Mouse (Mus musculus) CH12.LX (cell line): Measurements from ENCODE around the gene Sema4g. TPM values are rescaled to one million over a fixed set of nuclear protein-coding genes. Genes with fewer than 3 reads are reported as not detected.

Source experiments
- DNase-seq: peaks from one replicate; pipeline ENCODE4 v3.0.0-alpha.2; 2013; ENCODE audit errors: extremely low read depth
- H3K27ac ChIP-seq: 2 replicates; pipeline ENCODE4 v1.5.1; 2012; ENCODE audit warnings: low read depth, mild to moderate bottlenecking, control low read depth, moderate library complexity; ENCODE audit not compliant: insufficient read depth
- H3K27me3 ChIP-seq: replicated peaks from 2 replicates; pipeline ENCODE3; 2012; ENCODE audit warnings: inconsistent platforms
- H3K36me3 ChIP-seq, 2 experiments: replicated peaks in 1 of 2; 2 replicates each; pipeline versions ENCODE3 to v1.6.1; 2012; ENCODE audit warnings: inconsistent platforms in 1 of 2, low read length in 1 of 2, mild to moderate bottlenecking in 1 of 2, mixed read lengths in 1 of 2, moderate library complexity in 1 of 2; ENCODE audit not compliant: control insufficient read depth in 1 of 2, insufficient read depth in 1 of 2
- H3K4me1 ChIP-seq, 2 experiments: 2 replicates each; pipeline ENCODE4 v1.6.1; 2012; ENCODE audit warnings: inconsistent platforms in 1 of 2, moderate library complexity in 1 of 2; ENCODE audit not compliant: insufficient read depth in 2 of 2, control insufficient read depth in 1 of 2
- H3K4me2 ChIP-seq: 2 replicates; pipeline ENCODE4 v1.6.1; 2012; ENCODE audit warnings: low read depth, mild to moderate bottlenecking, control low read depth; ENCODE audit not compliant: poor library complexity, insufficient read depth, severe bottlenecking
- H3K4me3 ChIP-seq, 3 experiments: fragments of 150-350 bp in 1 of 3; sonication (generic) in 1 of 3; replicated peaks in 1 of 3; 2 replicates each; pipeline versions ENCODE3 to v1.5.1; 2011 to 2012; ENCODE audit warnings: low read depth in 2 of 3, low read length in 2 of 3, mild to moderate bottlenecking in 2 of 3, moderate library complexity in 2 of 3, control low read depth in 1 of 3, improper control_type of control experiment in 1 of 3, inconsistent platforms in 1 of 3, mixed read lengths in 1 of 3; ENCODE audit not compliant: poor library complexity in 1 of 3
- H3K79me2 ChIP-seq: replicated peaks from 2 replicates; pipeline ENCODE4 v1.6.1; 2012; ENCODE audit warnings: mild to moderate bottlenecking, moderate library complexity; ENCODE audit not compliant: control insufficient read depth, poor library complexity, insufficient read depth, severe bottlenecking; ENCODE audit errors: extremely low read depth
- H3K9ac ChIP-seq: 2 replicates; pipeline ENCODE4 v1.6.1; 2012; ENCODE audit warnings: low read depth, mild to moderate bottlenecking, control low read depth, moderate library complexity; ENCODE audit not compliant: insufficient read depth
- H3K9me3 ChIP-seq: replicated peaks from 2 replicates; pipeline ENCODE3; 2012; ENCODE audit warnings: low read length, inconsistent platforms, mixed read lengths
- BHLHE40 ChIP-seq: IDR thresholded peaks from 2 replicates; pipeline ENCODE4 v1.6.1; 2011; ENCODE audit warnings: mild to moderate bottlenecking, low read depth, low read length, improper control_type of control experiment
- CHD1 ChIP-seq: IDR thresholded peaks from 2 replicates; pipeline ENCODE4 v1.6.1; 2012; ENCODE audit warnings: low read depth, low read length, improper control_type of control experiment, inconsistent platforms
- CHD2 ChIP-seq: IDR thresholded peaks from 2 replicates; pipeline ENCODE4 v1.6.1; 2011; ENCODE audit warnings: low read length, improper control_type of control experiment
- CTCF ChIP-seq, 2 experiments: IDR thresholded peaks in 1 of 2; conservative IDR thresholded peaks in 1 of 2; 2 replicates each; pipeline ENCODE4 v1.5.1; 2011 to 2012; ENCODE audit warnings: low read depth in 2 of 2, low read length in 2 of 2, improper control_type of control experiment in 1 of 2, inconsistent platforms in 1 of 2, mild to moderate bottlenecking in 1 of 2, moderate library complexity in 1 of 2
- E2F4 ChIP-seq: IDR thresholded peaks from 2 replicates; pipeline ENCODE4 v1.6.1; 2011; ENCODE audit warnings: low read depth, low read length, improper control_type of control experiment; ENCODE audit not compliant: insufficient replicate concordance
- ELF1 ChIP-seq: IDR thresholded peaks from 2 replicates; pipeline ENCODE4 v1.6.1; 2014; ENCODE audit warnings: low read depth, mild to moderate bottlenecking, inconsistent platforms, low read length, improper control_type of control experiment
- EP300 ChIP-seq: IDR thresholded peaks from 2 replicates; pipeline ENCODE4 v1.6.1; 2011; ENCODE audit warnings: low read length, improper control_type of control experiment
- GABPA ChIP-seq: IDR thresholded peaks from 2 replicates; pipeline ENCODE4 v1.6.1; 2012; ENCODE audit warnings: low read depth, low read length, improper control_type of control experiment, inconsistent platforms; ENCODE audit not compliant: insufficient replicate concordance
- HCFC1 ChIP-seq: IDR thresholded peaks from 2 replicates; pipeline ENCODE4 v1.6.1; 2012; ENCODE audit warnings: low read depth, mild to moderate bottlenecking, inconsistent platforms, low read length, improper control_type of control experiment
- IRF4 ChIP-seq: IDR thresholded peaks from 2 replicates; pipeline ENCODE4 v1.6.1; 2014; ENCODE audit warnings: low read depth, mild to moderate bottlenecking, inconsistent platforms, low read length, improper control_type of control experiment
- JUND ChIP-seq: conservative IDR thresholded peaks from 2 replicates; pipeline ENCODE4 v1.6.1; 2011; ENCODE audit warnings: low read depth, low read length, improper control_type of control experiment
- MAFK ChIP-seq: IDR thresholded peaks from 2 replicates; pipeline ENCODE4 v1.6.1; 2011; ENCODE audit warnings: low read length, improper control_type of control experiment; ENCODE audit not compliant: insufficient replicate concordance
- MAX ChIP-seq: IDR thresholded peaks from 2 replicates; pipeline ENCODE4 v1.6.1; 2011; ENCODE audit warnings: low read length, improper control_type of control experiment
- MAZ ChIP-seq: IDR thresholded peaks from 2 replicates; pipeline ENCODE4 v1.6.1; 2012; ENCODE audit warnings: low read depth, mild to moderate bottlenecking, inconsistent platforms, low read length, improper control_type of control experiment, moderate library complexity
- MEF2A ChIP-seq: IDR thresholded peaks from 2 replicates; pipeline ENCODE4 v1.6.1; 2014; ENCODE audit warnings: low read depth, mild to moderate bottlenecking, inconsistent platforms, low read length, improper control_type of control experiment, borderline replicate concordance
- MYC ChIP-seq: IDR thresholded peaks from 2 replicates; pipeline ENCODE4 v1.6.1; 2011; ENCODE audit warnings: low read depth, mild to moderate bottlenecking, improper control_type of control experiment, low read length
- NRF1 ChIP-seq: IDR thresholded peaks from 2 replicates; pipeline ENCODE4 v1.6.1; 2014; ENCODE audit warnings: low read depth, mild to moderate bottlenecking, inconsistent platforms, low read length, improper control_type of control experiment, moderate library complexity
- PAX5 ChIP-seq: IDR thresholded peaks from 2 replicates; pipeline ENCODE4 v1.6.1; 2012; ENCODE audit warnings: low read length, inconsistent platforms, mixed read lengths
- POLR2AphosphoS2 ChIP-seq: IDR thresholded peaks from 2 replicates; pipeline ENCODE4 v1.6.1; 2011; ENCODE audit warnings: low read depth, low read length, improper control_type of control experiment
- SIN3A ChIP-seq: IDR thresholded peaks from 2 replicates; pipeline ENCODE4 v1.6.1; 2012; ENCODE audit warnings: low read length, improper control_type of control experiment, inconsistent platforms
- SMC3 ChIP-seq: IDR thresholded peaks from 2 replicates; pipeline ENCODE4 v1.6.1; 2011; ENCODE audit warnings: low read depth, low read length, improper control_type of control experiment
- TCF12 ChIP-seq: IDR thresholded peaks from 2 replicates; pipeline ENCODE4 v1.6.1; 2014; ENCODE audit warnings: low read depth, mild to moderate bottlenecking, inconsistent platforms, low read length, improper control_type of control experiment
- USF1 ChIP-seq: IDR thresholded peaks from 2 replicates; pipeline ENCODE4 v1.6.1; 2014; ENCODE audit warnings: low read depth, mild to moderate bottlenecking, inconsistent platforms, low read length, improper control_type of control experiment
- USF2 ChIP-seq: conservative IDR thresholded peaks from 2 replicates; pipeline ENCODE4 v1.6.1; 2011; ENCODE audit warnings: low read depth, low read length, improper control_type of control experiment
- ZMIZ1 ChIP-seq: IDR thresholded peaks from 2 replicates; pipeline ENCODE4 v1.6.1; 2012; ENCODE audit warnings: low read depth, mild to moderate bottlenecking, inconsistent platforms, low read length, improper control_type of control experiment
- dilution Hi-C: fragments of 300-500 bp; cut with MboI; formaldehyde crosslinking; loops from 2 replicates; pipeline ENCODE4 v1.14.3; 2020; ENCODE audit warnings: low sequenced_read_pairs; ENCODE audit not compliant: extremely low pct_unique_long_range_greater_than_20kb, extremely low pct_ligation_motif_present
- in situ Hi-C: fragments of 300-500 bp; cut with MboI; formaldehyde crosslinking; loops from 3 replicates; pipeline ENCODE4 v1.14.3; 2019; ENCODE audit warnings: low sequenced_read_pairs, low pct_ligation_motif_present, low pct_unique_long_range_greater_than_20kb, mixed read lengths
- polyA plus RNA-seq: library from polyadenylated mRNA; unstranded; fragments of >175 nt; gene quantifications from 2 replicates; pipeline ENCODE4 v1.2.1, GENCODE M21; 2012; ENCODE audit warnings: low read depth; ENCODE audit not compliant: insufficient read length
- total RNA-seq, 2 experiments: library from RNA; depleted of rRNA; stranded (reverse); fragments of 300-350 nt in 1 of 2; fragments of >200 nt in 1 of 2; gene quantifications; 2 replicates each; pipeline ENCODE4 v1.2.3; 2012 to 2014

Sema4g gene
- total and polyA plus RNA-seq, 3 experiments, result 0.71 to 8.4 (median 1.1) TPM

DNA sequence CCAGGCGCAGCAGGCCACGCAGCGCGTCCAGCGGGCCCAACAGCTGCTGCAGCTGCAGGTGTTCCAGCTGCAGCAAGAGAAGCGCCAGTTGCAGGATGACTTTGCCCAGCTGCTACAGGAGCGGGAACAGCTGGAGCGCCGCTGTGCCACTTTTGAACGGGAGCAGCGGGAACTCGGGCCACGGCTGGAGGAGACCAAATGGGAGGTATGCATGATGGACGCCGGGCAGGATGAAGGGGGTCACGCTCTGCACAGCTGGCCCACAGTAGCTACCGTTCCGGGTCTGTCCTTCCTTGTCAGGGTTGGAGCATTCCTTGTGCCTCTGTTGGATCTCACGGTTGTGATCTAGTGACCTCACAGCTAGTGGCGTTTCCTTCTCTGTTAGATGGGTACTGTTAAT, 35.9 kb downstream of the Sema4g start:
- Histone ChIP-seq H3K36me3 (peaks cover 0 to 28% of the 10 kb centered on the region in 2 experiments), H3K4me3 (no peak overlapping the region)
- TF ChIP-seq IRF4, result no peak
- TF ChIP-seq HCFC1, result no peak
- no peak for TF ChIP-seq USF1
- no peak for TF ChIP-seq MAZ
- no peak for TF ChIP-seq MAX
- no peak for TF ChIP-seq MYC
- no peak for TF ChIP-seq JUND
- no peak for TF ChIP-seq SMC3
- TF ChIP-seq CHD2, result no peak
- TF ChIP-seq GABPA, result no peak
- TF ChIP-seq BHLHE40, result no peak
- no peak for TF ChIP-seq EP300
- no peak for TF ChIP-seq TCF12
- TF ChIP-seq ELF1, result no peak
- TF ChIP-seq CHD1, result no peak
- TF ChIP-seq, all 38 proteins: peak for 0

GRCm38 (mm10) chr19:45025937-45026568, 37.2 kb downstream of the Sema4g start:
- dilution Hi-C loops (no loop called here), in situ Hi-C loops (loop anchor here (25.0 kb wide), 1 partner anchor 439 kb away; no protein-coding TSS in a partner anchor)
- TF ChIP-seq SIN3A (no peak), PAX5 (no peak), TCF12 (no peak), NRF1 (no peak), MEF2A (no peak), ZMIZ1 (no peak), POLR2AphosphoS2 (no peak), SMC3 (no peak), MAZ (no peak), CHD1 (no peak), CTCF (conservative IDR thresholded peaks at IDR 0.05 in 1 of 2, IDR thresholded peaks at IDR 0.05 in 1 of 2; ENCODE audit: low read depth in 2 of 2, low read length in 2 of 2) (no peak), MAFK (no peak), E2F4 (no peak), USF2 (no peak)
- no peaks in the 10 kb centered on the region for H3K9me3 ChIP-seq
- DNase-seq, result no peak
- no peak overlapping the region for H3K4me2 ChIP-seq
- no peak overlapping the region for H3K9ac ChIP-seq
- H3K79me2 ChIP-seq, result no peaks in the 10 kb centered on the region
- H3K4me3 ChIP-seq, result no peak overlapping the region
- peaks cover 50% of the 10 kb centered on the region for H3K27me3 ChIP-seq
- H3K27ac ChIP-seq, result no peak overlapping the region
- H3K36me3 ChIP-seq, result peaks cover 0 to 28% of the 10 kb centered on the region in 2 experiments
- H3K4me1 ChIP-seq, result peaks cover 9 to 10% of the 10 kb centered on the region in 2 experiments

More for the DNA sequence above, 35.9 kb downstream of the Sema4g start:
- H3K4me1 ChIP-seq, result peaks cover 3 to 10% of the 10 kb centered on the region in 2 experiments; a peak in 3 of 4 replicates
- no peak overlapping the region for H3K4me2 ChIP-seq
- in situ Hi-C loops, result loop anchor here (25.0 kb wide), 1 partner anchor 437 kb away; no protein-coding TSS in a partner anchor
- H3K9me3 ChIP-seq, result no peaks in the 10 kb centered on the region
- no peaks in the 10 kb centered on the region for H3K79me2 ChIP-seq
- no peak overlapping the region for H3K9ac ChIP-seq
- peaks cover 59% of the 10 kb centered on the region for H3K27me3 ChIP-seq
- dilution Hi-C loops, result no loop called here
- DNase-seq, result no peak
- H3K27ac ChIP-seq, result no peak overlapping the region
